Mouse (Mus musculus) lung, postnatal 36 days (tissue): ENCODE measurements at regions not wholly inside any gene's neighbourhood (a gene's known extent, or its start where the extent isn't known, plus 50 kb on each side); places are given as distances from the start of the nearest gene placed in this dataset.

Experiments used
- DNase-seq: peaks from one replicate; pipeline ENCODE4 v3.0.0; 2022; ENCODE audit warnings: mixed read lengths

DNA sequence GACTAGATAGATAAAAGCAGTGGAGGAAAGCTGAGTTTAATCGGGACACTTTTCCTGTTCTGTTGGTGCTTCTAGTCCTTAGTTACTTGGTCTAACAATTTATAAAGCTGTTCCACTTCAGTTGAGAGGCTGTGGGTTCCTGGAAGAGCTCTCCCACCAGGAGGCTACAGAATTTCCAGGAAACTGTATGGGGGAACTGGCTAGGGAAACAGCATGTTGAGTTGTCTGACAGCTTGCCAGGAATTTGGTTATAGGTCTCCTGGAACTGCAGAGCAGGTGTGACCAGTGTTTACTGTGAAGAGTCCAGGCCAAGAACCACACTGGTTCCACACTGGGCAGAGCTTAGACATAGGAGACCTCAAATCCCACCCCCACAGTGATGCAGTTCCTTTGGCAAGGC, 65.0 kb upstream of the Pik3cg start:
- no peak for DNase-seq

DNA sequence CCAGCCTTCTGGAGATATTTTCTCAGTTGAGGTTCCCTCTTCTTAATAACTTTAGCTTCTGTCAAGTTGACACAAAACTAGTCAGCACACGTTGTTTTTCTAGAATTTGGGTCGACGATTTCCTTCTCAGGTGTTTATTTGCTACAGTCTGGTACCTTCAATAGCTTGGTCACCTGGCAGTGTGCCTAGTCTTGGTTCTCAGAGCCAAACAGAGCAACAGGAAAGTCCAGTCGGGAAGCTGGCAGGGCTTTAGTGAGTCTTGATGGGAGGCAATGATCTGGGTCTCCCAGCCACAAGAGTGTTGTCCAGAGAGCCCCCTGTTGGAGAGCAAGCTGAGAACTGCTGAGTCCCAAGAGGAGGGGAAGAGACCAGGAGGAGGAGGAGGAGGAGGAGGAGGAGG, 71.4 kb upstream of the Pik3cg start:
- DNase-seq = peak; percentile 45

DNA sequence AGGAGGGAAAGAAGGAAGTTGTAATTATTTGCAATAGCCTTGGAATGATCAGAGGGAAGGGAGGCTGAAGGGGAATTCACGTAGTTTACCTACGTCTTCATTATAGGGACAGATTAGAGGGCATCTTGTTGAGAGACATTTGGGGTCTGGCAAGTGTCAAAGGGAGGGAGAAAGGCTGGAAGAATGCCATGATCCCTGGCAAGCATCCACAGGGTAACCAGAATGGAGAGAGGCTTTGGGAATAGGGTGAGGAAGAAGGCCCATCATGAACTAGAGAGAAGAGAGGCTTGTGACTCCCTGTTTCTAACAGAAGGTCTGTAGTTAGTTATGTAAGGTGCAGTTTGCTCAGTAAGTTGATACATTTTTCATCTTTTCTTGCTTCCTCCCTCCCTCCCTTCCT, 71.8 kb upstream of the Pik3cg start:
- no peak for DNase-seq

- no peak for DNase-seq
Observed at GRCm38 (mm10) chr12:32282371-32283163, 74.1 kb upstream of the Pik3cg start.

GRCm38 (mm10) chr12:32285039-32285438, 76.6 kb upstream of the Pik3cg start:
- no peak for DNase-seq

- DNase-seq = no peak
Observed at GRCm38 (mm10) chr12:32286652-32287051, 78.2 kb upstream of the Pik3cg start.

DNA sequence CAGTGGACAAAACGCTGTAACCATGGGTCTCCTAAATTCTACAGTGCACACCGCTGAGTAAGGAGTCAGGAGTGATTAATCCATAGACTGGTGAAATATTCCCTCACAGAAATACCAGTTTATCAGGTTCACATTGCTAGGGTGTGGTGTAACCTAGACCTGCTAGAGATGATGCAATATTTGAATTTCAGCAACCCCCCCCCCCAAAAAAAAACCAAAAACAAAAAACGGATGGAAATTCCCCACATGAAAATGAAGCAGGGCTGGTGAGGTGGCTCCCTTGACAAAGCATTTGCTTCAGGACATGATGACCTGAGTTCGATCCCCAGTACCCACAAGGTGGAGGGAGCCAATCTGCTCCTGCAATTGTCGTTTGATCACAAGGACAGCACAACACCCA, 82.7 kb upstream of the Pik3cg start:
- DNase-seq = peak; percentile 6

- peak; percentile 78 for DNase-seq
Observed at GRCm38 (mm10) chr12:32291962-32292748, 83.7 kb upstream of the Pik3cg start.

DNA sequence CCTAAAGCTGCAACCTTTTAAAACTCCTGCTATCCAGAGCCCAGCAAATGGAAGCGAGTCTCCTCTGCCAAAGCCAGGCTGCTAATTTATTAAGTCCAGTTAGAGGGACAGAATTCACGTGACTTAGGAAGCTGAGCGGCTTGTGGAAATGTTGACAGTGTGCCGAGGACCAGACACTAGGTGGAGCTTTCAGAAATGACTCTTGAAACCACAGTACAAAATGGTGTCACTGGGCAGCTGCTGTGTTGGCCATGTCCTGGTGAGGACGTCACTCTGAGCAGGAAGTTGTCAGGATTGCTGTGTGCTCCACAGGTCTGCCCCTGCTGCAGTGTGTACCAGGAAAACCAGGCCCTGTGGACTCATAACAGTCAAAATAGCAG, 84.3 kb upstream of the Pik3cg start:
- DNase-seq = peak; percentile 46

- DNase-seq = no peak
Observed at GRCm38 (mm10) chr12:32297431-32297830, 81.1 kb upstream of the Ccdc71l start.

DNA sequence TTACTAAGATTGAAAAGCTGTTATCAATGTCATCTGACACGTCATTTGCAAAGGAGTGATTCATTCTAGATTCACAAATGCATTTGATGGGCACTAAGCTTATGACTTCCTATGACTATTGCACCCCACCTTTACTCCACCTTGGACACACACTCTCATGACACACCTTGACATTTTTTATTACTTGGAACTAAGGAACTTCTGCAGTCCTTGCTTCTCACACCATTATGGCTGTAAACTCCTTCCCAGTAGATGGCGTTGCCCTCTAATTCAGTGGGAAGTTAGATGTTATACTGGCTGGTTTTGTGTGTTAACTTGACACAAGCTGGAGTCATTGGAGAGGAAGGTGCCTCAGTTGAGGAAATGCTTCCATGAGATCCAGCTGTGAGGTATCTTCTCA, 78.8 kb upstream of the Ccdc71l start:
- DNase-seq = no peak

DNA sequence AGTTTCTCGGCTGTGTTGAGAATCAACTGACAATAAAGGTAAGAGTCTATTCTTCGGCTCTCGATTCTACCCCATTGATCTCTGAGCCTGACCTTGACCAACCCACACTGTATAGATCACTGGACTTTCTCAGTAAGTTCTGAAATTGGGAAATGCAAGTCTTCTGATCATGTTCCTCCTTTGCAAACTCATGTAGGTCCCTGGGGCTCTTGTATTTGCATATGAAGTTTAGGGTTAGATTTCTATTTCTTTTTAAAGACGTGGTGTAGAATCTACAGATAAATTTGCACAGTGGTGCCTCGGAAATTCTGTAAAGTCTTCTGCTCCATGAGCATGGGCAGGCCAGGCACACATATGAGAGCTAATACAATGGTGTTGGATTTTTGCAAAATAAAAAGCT, 72.8 kb upstream of the Ccdc71l start:
- DNase-seq = peak; percentile 4

GRCm38 (mm10) chr12:32306326-32306725, 72.2 kb upstream of the Ccdc71l start:
- DNase-seq = peak; percentile 44

- peak; percentile 25 for DNase-seq
Observed at GRCm38 (mm10) chr12:32307280-32308006, 71.1 kb upstream of the Ccdc71l start.

DNA sequence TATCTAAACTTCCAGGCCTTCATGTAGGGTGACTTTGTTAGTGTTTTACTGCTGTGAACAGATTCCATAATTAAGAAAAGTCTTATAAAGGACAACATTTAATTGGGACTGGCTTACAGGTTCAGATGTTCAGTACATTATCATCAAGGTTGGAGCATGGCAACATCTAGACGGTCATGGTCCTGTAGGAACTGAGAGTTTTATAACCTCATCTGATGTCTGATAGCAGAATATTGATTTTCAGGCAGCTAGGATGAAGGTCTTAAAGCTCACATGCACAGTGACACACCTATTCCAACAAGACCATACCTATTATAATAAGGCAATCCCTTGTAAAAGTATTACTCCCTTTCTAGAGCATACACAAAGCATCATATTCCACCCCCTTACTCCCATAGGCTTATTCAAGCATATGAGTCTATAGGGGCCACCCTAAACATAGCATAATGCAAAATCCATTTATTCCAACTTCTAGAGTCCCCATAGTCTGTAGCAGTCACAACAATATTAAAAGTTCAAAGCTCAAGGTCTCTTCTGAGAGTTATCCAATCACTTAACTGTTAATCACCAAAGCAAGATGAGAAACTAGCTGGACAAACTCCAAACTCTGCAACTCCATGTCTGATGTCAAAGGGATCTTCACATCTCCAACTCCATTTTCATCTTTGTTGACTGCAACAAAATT, 63.3 kb upstream of the Ccdc71l start:
- no peak for DNase-seq
